Mouse (Mus musculus) testis, adult 2 months (tissue): Measurements from ENCODE around the gene Pkdcc. TPM values are rescaled to one million over a fixed set of nuclear protein-coding genes. Genes with fewer than 3 reads are reported as not detected.

Experiments
- H3K27ac ChIP-seq: fragments of 200-500 bp; 2 replicates; pipeline ENCODE4 v1.5.1; 2012; ENCODE audit warnings: low read depth, low read length; ENCODE audit not compliant: control insufficient read depth, insufficient read depth
- H3K27me3 ChIP-seq: fragments of 200-500 bp; 2 replicates; pipeline ENCODE4 v1.6.1; 2012; ENCODE audit warnings: mild to moderate bottlenecking, low read length, moderate library complexity; ENCODE audit not compliant: control insufficient read depth, insufficient read depth
- H3K36me3 ChIP-seq: fragments of 200-500 bp; 2 replicates; pipeline ENCODE4 v1.6.1; 2012; ENCODE audit warnings: mild to moderate bottlenecking, low read length; ENCODE audit not compliant: control insufficient read depth, insufficient read depth
- H3K4me1 ChIP-seq: fragments of 200-500 bp; 2 replicates; pipeline ENCODE4 v1.6.1; 2012; ENCODE audit warnings: low read length; ENCODE audit not compliant: control insufficient read depth, insufficient read depth
- H3K4me3 ChIP-seq: fragments of 200-500 bp; 2 replicates; pipeline ENCODE4 v1.5.1; 2012; ENCODE audit warnings: low read depth, mild to moderate bottlenecking, low read length, moderate library complexity, mixed read lengths; ENCODE audit not compliant: control insufficient read depth
- CTCF ChIP-seq: fragments of 200-500 bp; IDR thresholded peaks from 2 replicates; pipeline ENCODE4 v1.5.1; 2012; ENCODE audit warnings: low read depth, mild to moderate bottlenecking, inconsistent platforms, low read length, moderate library complexity; ENCODE audit not compliant: control insufficient read depth, insufficient read depth, insufficient replicate concordance
- POLR2A ChIP-seq: fragments of 200-500 bp; IDR thresholded peaks from 2 replicates; pipeline ENCODE4 v1.6.1; 2012; ENCODE audit warnings: low read depth, mild to moderate bottlenecking, inconsistent platforms, low read length, moderate library complexity; ENCODE audit not compliant: control insufficient read depth
- polyA plus RNA-seq: library from polyadenylated mRNA; depleted of rRNA; stranded (reverse); fragments of >200 nt; gene quantifications from 2 replicates; pipeline ENCODE4 v1.2.3, GENCODE M21; 2012

The Pkdcc gene
- polyA plus RNA-seq, 1 experiment = 31.5 TPM

GRCm38 (mm10) chr17:83213228-83213915 lies 1.7 kb upstream of the Pkdcc start:
- Histone ChIP-seq H3K27ac (peak overlapping the region; percentile 61), H3K4me3 (no peak overlapping the region), H3K4me1 (peaks cover 13% of the 10 kb centered on the region), H3K27me3 (peaks cover 3% of the 10 kb centered on the region; the same call in 1 of the 2 replicates), H3K36me3 (no peaks in the 10 kb centered on the region)
- TF ChIP-seq CTCF (no peak), POLR2A (no peak)

DNA sequence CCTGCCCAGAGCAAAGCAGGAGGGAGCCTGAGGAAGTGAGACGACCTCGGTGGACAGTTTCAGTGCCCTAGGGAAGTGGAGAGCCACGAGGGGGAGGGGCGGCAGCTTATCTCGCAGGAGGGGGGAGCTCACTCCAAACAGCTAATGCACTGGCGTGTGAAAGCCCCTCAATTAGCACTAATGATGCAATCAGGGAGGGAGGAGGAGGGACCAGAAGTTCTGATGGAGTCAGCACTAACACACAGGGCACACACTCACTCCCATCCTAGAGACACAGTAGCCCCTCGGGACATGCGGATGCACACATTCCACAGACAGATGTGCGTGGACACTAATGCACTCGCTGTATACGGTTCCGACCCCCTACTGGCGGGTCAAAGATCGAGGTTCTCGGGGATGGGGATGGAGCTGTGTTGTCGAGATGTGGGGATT lies 915 bp upstream of the Pkdcc start:
- H3K4me1 ChIP-seq = peaks cover 13% of the 10 kb centered on the region
- no peaks in the 10 kb centered on the region for H3K36me3 ChIP-seq
- peak overlapping the region; percentile 61 for H3K27ac ChIP-seq
- H3K4me3 ChIP-seq = peak overlapping the region; percentile 77
- H3K27me3 ChIP-seq = peaks cover 3% of the 10 kb centered on the region; the same call in 1 of the 2 replicates
- TF ChIP-seq CTCF (no peak), POLR2A (no peak; the same call in 1 of the 2 replicates)

GRCm38 (mm10) chr17:83215529-83216244 lies 595 bp downstream of the Pkdcc start:
- H3K4me3 ChIP-seq = peak overlapping the region; percentile 78
- 0 out of 2 replicates have a peak, but pooled peaks have one; percentile 15 for TF ChIP-seq POLR2A
- no peak for TF ChIP-seq CTCF
- peak overlapping the region; percentile 73 for H3K27ac ChIP-seq
- H3K27me3 ChIP-seq = peaks cover 3% of the 10 kb centered on the region; the same call in 1 of the 2 replicates
- H3K4me1 ChIP-seq = peaks cover 13% of the 10 kb centered on the region
- H3K36me3 ChIP-seq = no peaks in the 10 kb centered on the region

DNA sequence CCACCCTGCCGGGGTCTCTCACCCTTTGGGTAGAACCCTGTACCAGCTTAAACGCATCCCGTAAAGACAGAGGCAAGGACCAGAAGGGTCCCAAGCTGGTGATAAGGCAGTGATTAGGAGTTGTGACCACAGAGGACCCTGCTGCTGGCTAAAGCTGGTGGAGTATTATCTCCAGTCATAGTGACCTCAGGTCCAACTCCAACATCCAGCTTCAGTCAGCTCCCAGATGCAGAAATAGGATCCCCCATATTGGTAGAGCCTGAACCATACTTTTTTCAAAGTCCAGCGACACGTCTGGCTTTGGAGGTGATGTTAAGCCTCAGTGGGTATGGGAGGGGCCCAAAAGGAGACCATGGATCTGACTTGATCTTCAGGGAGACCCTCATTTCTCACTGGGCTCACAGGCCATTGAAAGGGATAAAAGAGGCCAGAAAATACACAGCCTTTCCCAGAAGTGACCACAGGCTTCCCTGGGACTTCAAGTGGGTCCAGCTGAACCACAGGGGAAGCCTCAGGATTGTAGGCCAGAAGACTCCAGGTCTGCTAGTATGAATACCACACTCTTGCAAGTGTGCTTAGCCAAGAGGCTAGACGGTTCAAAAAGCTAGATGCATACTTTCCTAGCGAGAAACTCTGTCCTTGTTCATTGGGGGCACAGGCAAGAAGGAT lies 1.3 kb downstream of the Pkdcc start:
- no peak for TF ChIP-seq CTCF
- Histone ChIP-seq H3K27ac (peak overlapping the region; percentile 73), H3K27me3 (peaks cover 3% of the 10 kb centered on the region; the same call in 1 of the 2 replicates), H3K36me3 (no peaks in the 10 kb centered on the region), H3K4me3 (peak overlapping the region; percentile 78), H3K4me1 (peaks cover 13% of the 10 kb centered on the region)

DNA sequence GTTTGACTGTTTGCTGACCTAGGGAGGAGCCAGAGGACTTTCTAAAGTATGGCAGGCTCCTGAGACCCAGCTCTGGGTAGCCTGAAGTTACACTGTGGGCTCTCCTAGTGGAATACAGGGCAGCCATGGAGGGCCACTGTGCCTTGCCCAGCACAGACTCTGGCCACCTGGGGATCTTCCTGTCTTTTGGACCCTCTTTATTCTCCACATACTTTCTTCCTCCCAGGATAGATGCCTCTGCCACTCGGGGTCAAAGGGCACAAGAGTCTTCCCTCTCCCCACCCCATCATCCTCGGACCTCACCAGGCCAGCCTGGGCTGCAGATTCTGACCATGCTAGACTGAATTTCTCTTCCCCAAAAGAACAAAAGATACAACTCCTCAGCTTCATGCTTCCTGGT lies 3.1 kb downstream of the Pkdcc start:
- TF ChIP-seq POLR2A (no peak), CTCF (no peak)
- Histone ChIP-seq H3K4me1 (peaks cover 13% of the 10 kb centered on the region), H3K36me3 (no peaks in the 10 kb centered on the region), H3K27me3 (peaks cover 3% of the 10 kb centered on the region; the same call in 1 of the 2 replicates), H3K4me3 (peak overlapping the region; percentile 17), H3K27ac (peak overlapping the region; percentile 54)

GRCm38 (mm10) chr17:83218722-83219121 lies 3.6 kb downstream of the Pkdcc start:
- Histone ChIP-seq H3K27me3 (peaks cover 3% of the 10 kb centered on the region; the same call in 1 of the 2 replicates), H3K4me3 (no peak overlapping the region; the same call in 1 of the 2 replicates), H3K36me3 (no peaks in the 10 kb centered on the region), H3K4me1 (peaks cover 13% of the 10 kb centered on the region), H3K27ac (peak overlapping the region; percentile 74)
- no peak for TF ChIP-seq POLR2A
- no peak for TF ChIP-seq CTCF
